Mouse (Mus musculus) cortical plate, adult 2 months (tissue): Measurements from ENCODE around the gene Tnpo2.

Experiments
- CTCF ChIP-seq: fragments of 200-500 bp; IDR thresholded peaks from 2 replicates; pipeline ENCODE4 v1.5.1; 2011; ENCODE audit warnings: mild to moderate bottlenecking, control low read depth, low read length; ENCODE audit not compliant: insufficient read depth; ENCODE audit errors: extremely low read depth
- POLR2A ChIP-seq: fragments of 200-500 bp; IDR thresholded peaks from 2 replicates; pipeline ENCODE4 v1.6.1; 2011; ENCODE audit warnings: mild to moderate bottlenecking, low read length, control low read depth; ENCODE audit not compliant: insufficient read depth; ENCODE audit errors: extremely low read depth

DNA sequence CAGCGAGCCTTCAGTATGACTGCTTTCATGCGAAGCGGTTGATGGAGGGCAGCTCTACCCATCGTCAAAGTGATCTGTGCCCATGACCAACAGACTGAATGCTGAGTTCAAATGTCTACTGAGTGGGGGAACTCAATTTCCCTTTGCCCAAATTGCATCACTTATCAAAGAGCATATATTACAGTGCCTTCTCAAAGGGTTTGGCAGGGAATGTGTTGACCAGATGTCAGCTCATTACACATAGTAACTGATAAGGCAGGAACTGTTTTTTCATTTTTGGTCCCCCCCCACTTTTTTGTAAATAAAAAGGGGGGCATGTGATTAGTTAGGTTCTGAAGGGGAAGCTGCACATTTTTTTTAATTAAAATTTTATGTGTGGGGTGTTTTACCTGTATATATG, 25.9 kb downstream of the Tnpo2 start:
- TF ChIP-seq CTCF (no peak), POLR2A (no peak)
